Mouse (Mus musculus) neural tube, embryonic 11.5 days (tissue): ENCODE data around the gene Fkbp8. TPM values are rescaled to one million over a fixed set of nuclear protein-coding genes. Genes with fewer than 3 reads are reported as not detected.

Source experiments
- ATAC-seq: fragments of 200-750 bp; cut with Nextera tagmentation; 2 replicates; pipeline ENCODE4 v1.8.0; 2017; ENCODE audit warnings: moderate number of reproducible peaks, mild to moderate bottlenecking, moderate TSS enrichment, moderate library complexity; ENCODE audit not compliant: insufficient read depth, low FRiP score, low TSS enrichment
- DNase-seq: peaks from one replicate; pipeline ENCODE4 v3.0.0-alpha.2; 2015; ENCODE audit warnings: low spot score
- H3K27ac ChIP-seq: fragments of 300-500 bp; sonication (generic); 2 replicates; pipeline ENCODE4 v1.5.1; 2014; ENCODE audit warnings: low read depth, mild to moderate bottlenecking, low read length
- H3K27me3 ChIP-seq: fragments of 300-500 bp; sonication (generic); 2 replicates; pipeline ENCODE4 v1.6.1; 2014; ENCODE audit warnings: mild to moderate bottlenecking, low read length, mixed read lengths; ENCODE audit not compliant: control insufficient read depth, insufficient read depth
- H3K36me3 ChIP-seq: fragments of 300-500 bp; sonication (generic); 2 replicates; pipeline ENCODE4 v1.6.1; 2014; ENCODE audit warnings: mild to moderate bottlenecking, low read length, moderate library complexity, mixed read lengths; ENCODE audit not compliant: control insufficient read depth, insufficient read depth
- H3K4me1 ChIP-seq: fragments of 300-500 bp; sonication (generic); 2 replicates; pipeline ENCODE4 v1.6.1; 2014; ENCODE audit warnings: low read length, mixed read lengths; ENCODE audit not compliant: control insufficient read depth, insufficient read depth
- H3K4me2 ChIP-seq: fragments of 300-500 bp; sonication (generic); 2 replicates; pipeline ENCODE4 v1.6.1; 2014; ENCODE audit warnings: low read depth, mild to moderate bottlenecking, moderate library complexity
- H3K4me3 ChIP-seq: fragments of 300-500 bp; sonication (generic); 2 replicates; pipeline ENCODE4 v1.5.1; 2014; ENCODE audit warnings: low read depth, low read length
- H3K9ac ChIP-seq: fragments of 300-500 bp; sonication (generic); 2 replicates; pipeline ENCODE4 v1.6.1; 2014; ENCODE audit warnings: mild to moderate bottlenecking, low read length
- H3K9me3 ChIP-seq: fragments of 300-500 bp; sonication (generic); 2 replicates; pipeline ENCODE4 v1.6.1; 2016; ENCODE audit warnings: low read length; ENCODE audit not compliant: control insufficient read depth
- WGBS: fragments of 180-500 bp; shearing (Covaris S2); extraction: QIAGEN DNeasy Blood & Tissue Kit; methylation state at CpG from one replicate; pipeline ENCODE4 v1.1.7; 2014; 5-methylcytosine and 5-hydroxymethylcytosine counted together
- polyA plus RNA-seq: library from polyadenylated mRNA; unstranded; fragments of >200 nt; fragmentation: Nextera tagmentation; extraction: Ambion mirVana; gene quantifications from 2 replicates; pipeline ENCODE4 v1.2.1, GENCODE M21; 2014

Gene Fkbp8
- 243 and 252 TPM in 2 replicates for polyA plus RNA-seq

GRCm38 (mm10) chr8:70527512-70528181, at the start of gene Fkbp8, which contains the start of gene Kxd1:
Gene Fkbp8 (plus strand): TSS chr8:70527724.
Gene Kxd1 (minus strand): TSS chr8:70527956.
- H3K27ac ChIP-seq: peak within 1 kb of the TSS; percentile 82
- ATAC-seq: peak; percentile 89
- no peaks in the 10 kb centered on the region for H3K27me3 ChIP-seq
- H3K9ac ChIP-seq: peak within 1 kb of the TSS; percentile 95
- H3K4me2 ChIP-seq: peak within 1 kb of the TSS; percentile 59
- no peaks in the 10 kb centered on the region for H3K9me3 ChIP-seq
- peaks cover 11% of the 10 kb centered on the region; the same call in 1 of the 2 replicates for H3K4me1 ChIP-seq
- peak within 1 kb of the TSS; percentile 93 for H3K4me3 ChIP-seq
- under 1% methylated on average over 37 of the region's 61 CpGs for WGBS
- DNase-seq: peak; percentile 97
- peaks cover 7% of the 10 kb centered on the region for H3K36me3 ChIP-seq

GRCm38 (mm10) chr8:70481908-70482307, 45.6 kb upstream of the Fkbp8 start:
- no peaks in the 10 kb centered on the region for H3K36me3 ChIP-seq
- H3K27me3 ChIP-seq: peaks cover 25% of the 10 kb centered on the region
- 87% methylated on average over 3 of the region's 3 CpGs for WGBS
- H3K9me3 ChIP-seq: no peaks in the 10 kb centered on the region
- H3K4me3 ChIP-seq: no peak overlapping the region
- H3K9ac ChIP-seq: no peak overlapping the region
- no peak for ATAC-seq
- no peak overlapping the region for H3K4me2 ChIP-seq
- DNase-seq: no peak
- H3K4me1 ChIP-seq: peaks cover 2% of the 10 kb centered on the region; the same call in 1 of the 2 replicates
- H3K27ac ChIP-seq: no peak overlapping the region

GRCm38 (mm10) chr8:70482943-70483342, 44.6 kb upstream of the Fkbp8 start:
- H3K4me1 ChIP-seq: peaks cover 3% of the 10 kb centered on the region; the same call in 1 of the 2 replicates
- ATAC-seq (no peak), DNase-seq (no peak)
- no peak overlapping the region for H3K27ac ChIP-seq
- peaks cover 32% of the 10 kb centered on the region for H3K27me3 ChIP-seq
- H3K36me3 ChIP-seq: no peaks in the 10 kb centered on the region
- no peaks in the 10 kb centered on the region for H3K9me3 ChIP-seq
- WGBS: 72% methylated on average over 2 of the region's 2 CpGs
- no peak overlapping the region for H3K4me2 ChIP-seq
- H3K9ac ChIP-seq: no peak overlapping the region
- no peak overlapping the region for H3K4me3 ChIP-seq

GRCm38 (mm10) chr8:70486191-70486681, 41.3 kb upstream of the Fkbp8 start:
- Histone ChIP-seq H3K9me3 (no peaks in the 10 kb centered on the region), H3K27me3 (peaks cover 65% of the 10 kb centered on the region), H3K4me3 (no peak overlapping the region), H3K4me2 (no peak overlapping the region), H3K9ac (no peak overlapping the region), H3K27ac (no peak overlapping the region), H3K4me1 (peaks cover 22% of the 10 kb centered on the region), H3K36me3 (no peaks in the 10 kb centered on the region)
- WGBS: 60% methylated on average over 7 of the region's 7 CpGs
- no peak for DNase-seq
- ATAC-seq: no peak

- H3K27ac ChIP-seq: no peak within 1 kb of the TSS
- H3K9me3 ChIP-seq: no peaks in the 10 kb centered on the region
- peak within 1 kb of the TSS; percentile 56 for H3K4me2 ChIP-seq
- peak within 1 kb of the TSS; percentile 62 for H3K9ac ChIP-seq
- H3K4me3 ChIP-seq: peak within 1 kb of the TSS; percentile 39
- no peak; the same call in 1 of the 2 replicates for ATAC-seq
- peaks cover 22% of the 10 kb centered on the region for H3K4me1 ChIP-seq
- no peak for DNase-seq
- H3K27me3 ChIP-seq: peaks cover 72% of the 10 kb centered on the region
- no peaks in the 10 kb centered on the region for H3K36me3 ChIP-seq
- 2% methylated on average over 33 of the region's 33 CpGs for WGBS
Observed at GRCm38 (mm10) chr8:70486941-70487520, 40.5 kb upstream of the Fkbp8 start, which contains the start of gene Tmem59l. Gene Tmem59l (minus strand): TSS chr8:70487358.

GRCm38 (mm10) chr8:70487993-70488796, 39.3 kb upstream of the Fkbp8 start:
- no peaks in the 10 kb centered on the region for H3K9me3 ChIP-seq
- WGBS: 3% methylated on average over 49 of the region's 55 CpGs
- DNase-seq: no peak
- H3K27ac ChIP-seq: no peak overlapping the region
- H3K4me2 ChIP-seq: peak overlapping the region; percentile 43
- H3K4me3 ChIP-seq: peak overlapping the region; percentile 23
- peaks cover 84% of the 10 kb centered on the region for H3K27me3 ChIP-seq
- ATAC-seq: peak; percentile 10; the same call in 1 of the 2 replicates
- H3K36me3 ChIP-seq: no peaks in the 10 kb centered on the region
- H3K9ac ChIP-seq: 0 out of 2 replicates have a peak overlapping the region, but pooled peaks have one; percentile 6
- H3K4me1 ChIP-seq: peaks cover 29% of the 10 kb centered on the region

- Histone ChIP-seq H3K4me2 (peak overlapping the region; percentile 43), H3K4me1 (peaks cover 32% of the 10 kb centered on the region), H3K27me3 (peaks cover 92% of the 10 kb centered on the region), H3K36me3 (no peaks in the 10 kb centered on the region), H3K27ac (no peak overlapping the region), H3K9ac (no peak overlapping the region), H3K9me3 (no peaks in the 10 kb centered on the region), H3K4me3 (peak overlapping the region; percentile 18; the same call in 1 of the 2 replicates)
- no peak for ATAC-seq
- no peak for DNase-seq
- WGBS: 2% methylated on average over 14 of the region's 14 CpGs
Observed at GRCm38 (mm10) chr8:70488931-70489470, 38.5 kb upstream of the Fkbp8 start.

GRCm38 (mm10) chr8:70489576-70489975, 37.9 kb upstream of the Fkbp8 start:
- Histone ChIP-seq H3K4me1 (peaks cover 32% of the 10 kb centered on the region), H3K9me3 (no peaks in the 10 kb centered on the region), H3K36me3 (no peaks in the 10 kb centered on the region), H3K4me3 (peak overlapping the region; percentile 18; the same call in 1 of the 2 replicates), H3K9ac (no peak overlapping the region; the same call in 1 of the 2 replicates), H3K4me2 (peak overlapping the region; percentile 32), H3K27ac (no peak overlapping the region), H3K27me3 (peaks cover 96% of the 10 kb centered on the region)
- DNase-seq (no peak), ATAC-seq (no peak)
- WGBS: 2% methylated on average over 26 of the region's 41 CpGs
